Mouse (Mus musculus): ENCODE measurements at regions not wholly inside any gene's neighbourhood (a gene's known extent, or its start where the extent isn't known, plus 50 kb on each side); places are given as distances from the start of the nearest gene placed in this dataset.

GRCm38 (mm10) chr3:42593792-42594433, 851.5 kb downstream of the D3Ertd751e start:
- no peak for DNase-seq

- no peak for DNase-seq
These were observed 854.3 kb downstream of the D3Ertd751e start for GRCm38 (mm10) chr3:42596686-42597085.

All from lung, postnatal 4 days (tissue).